Mouse (Mus musculus) spleen, embryonic (tissue): ENCODE measurements around the gene Fabp6.

Experiments
- CTCF ChIA-PET: fragments of 350-600 bp; sonication (Branson Sonifier 250); formaldehyde crosslinking; loops from one replicate; lab custom pipeline; 2022; lab: Charles Lee

Gene Fabp6

GRCm38 (mm10) chr11:43548657-43549435, 52.5 kb downstream of the Fabp6 start:
- CTCF ChIA-PET, result no interaction called here

- CTCF ChIA-PET, result interaction anchor here (0.6 kb wide), 1 partner anchor 712 kb away, joined by 3 read pairs; no protein-coding TSS in a partner anchor
Measured at GRCm38 (mm10) chr11:43548148-43548547, 53.2 kb downstream of the Fabp6 start.

GRCm38 (mm10) chr11:43546678-43547077, 54.7 kb downstream of the Fabp6 start:
- CTCF ChIA-PET, result no interaction called here
